Mouse (Mus musculus): ENCODE measurements around the gene Prg3. TPM values are rescaled to one million over a fixed set of nuclear protein-coding genes. Genes with fewer than 3 reads are reported as not detected.

The Prg3 gene
- polyA plus RNA-seq, 1 experiment from 2014 or later, result not detected

GRCm38 (mm10) chr2:85022043-85022442 lies 34.0 kb downstream of the Prg3 start:
- Histone ChIP-seq H3K27me3 (no peaks in the 10 kb centered on the region), H3K27ac (no peak overlapping the region), H3K4me3 (no peak overlapping the region), H3K9ac (no peak overlapping the region), H3K36me3 (no peaks in the 10 kb centered on the region), H3K9me3 (no peaks in the 10 kb centered on the region), H3K4me2 (replicated peaks) (no peak overlapping the region), H3K4me1 (no peaks in the 10 kb centered on the region)
- WGBS, result 14% methylated on average over 4 of the region's 4 CpGs
- no peak for ATAC-seq (ENCODE audit: insufficient number of reproducible peaks, insufficient read depth, low FRiP score, low TSS enrichment)

- H3K4me2 ChIP-seq (replicated peaks), result no peak overlapping the region
- no peak overlapping the region for H3K9ac ChIP-seq
- ATAC-seq (ENCODE audit: insufficient number of reproducible peaks, insufficient read depth, low FRiP score, low TSS enrichment), result no peak
- 81% methylated on average over 3 of the region's 3 CpGs for WGBS
- H3K4me1 ChIP-seq, result no peaks in the 10 kb centered on the region
- no peaks in the 10 kb centered on the region for H3K27me3 ChIP-seq
- H3K27ac ChIP-seq, result no peak overlapping the region
- H3K36me3 ChIP-seq, result no peaks in the 10 kb centered on the region
- no peak overlapping the region for H3K4me3 ChIP-seq
- H3K9me3 ChIP-seq, result no peaks in the 10 kb centered on the region
Measured at GRCm38 (mm10) chr2:85026178-85026577, 38.2 kb downstream of the Prg3 start.

DNA sequence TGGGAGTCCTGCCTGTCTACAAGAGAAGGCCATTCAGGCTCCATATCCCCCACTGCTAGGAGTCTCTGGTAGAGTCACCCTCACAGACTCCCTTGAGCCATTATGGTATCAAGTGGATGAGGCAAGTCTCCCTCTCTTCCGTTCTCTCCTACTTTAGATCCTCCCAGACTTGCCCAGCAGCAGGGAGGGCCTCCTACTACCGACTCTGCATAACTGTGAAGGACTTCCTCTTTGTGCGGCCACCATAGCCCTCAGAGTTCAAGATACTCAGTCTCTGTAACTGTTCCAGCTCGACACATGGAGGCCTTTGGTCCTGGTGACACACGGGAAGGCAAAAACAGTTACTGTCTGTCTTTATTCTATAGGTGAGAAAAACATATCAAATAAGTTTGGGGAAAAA lies 39.3 kb downstream of the Prg3 start:
- Histone ChIP-seq H3K36me3 (no peaks in the 10 kb centered on the region), H3K9me3 (no peaks in the 10 kb centered on the region), H3K4me2 (replicated peaks) (no peak overlapping the region), H3K4me1 (no peaks in the 10 kb centered on the region), H3K27me3 (no peaks in the 10 kb centered on the region), H3K9ac (no peak overlapping the region), H3K4me3 (no peak overlapping the region), H3K27ac (no peak overlapping the region)
- no peak for ATAC-seq (ENCODE audit: insufficient number of reproducible peaks, insufficient read depth, low FRiP score, low TSS enrichment)
- 75% methylated on average over 5 of the region's 5 CpGs for WGBS

DNA sequence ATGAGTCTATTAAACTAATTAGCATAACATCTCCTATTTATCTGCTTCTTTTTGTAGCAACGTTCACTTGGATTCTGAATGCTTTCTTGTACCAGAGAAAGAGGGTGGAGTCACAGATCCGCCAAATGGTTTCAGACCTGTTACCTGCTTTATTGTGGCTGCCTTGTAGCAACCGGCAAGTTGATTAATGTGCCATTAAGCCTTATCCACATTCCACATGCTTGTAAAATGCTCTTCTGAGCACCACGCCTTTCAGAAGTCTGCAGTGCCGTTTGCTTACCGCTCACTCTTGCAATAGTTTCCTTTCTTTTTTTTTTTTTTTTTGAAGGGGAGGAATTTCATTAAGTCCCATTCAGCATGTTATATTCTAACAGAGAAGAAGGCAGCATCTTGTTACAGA lies 41.9 kb downstream of the Prg3 start:
- Histone ChIP-seq H3K4me1 (no peaks in the 10 kb centered on the region), H3K27me3 (no peaks in the 10 kb centered on the region), H3K36me3 (no peaks in the 10 kb centered on the region), H3K9me3 (no peaks in the 10 kb centered on the region), H3K4me3 (no peak overlapping the region), H3K27ac (no peak overlapping the region), H3K4me2 (replicated peaks) (no peak overlapping the region), H3K9ac (no peak overlapping the region)
- no peak for ATAC-seq (ENCODE audit: insufficient number of reproducible peaks, insufficient read depth, low FRiP score, low TSS enrichment)
- WGBS, result 74% methylated on average over 6 of the region's 6 CpGs

DNA sequence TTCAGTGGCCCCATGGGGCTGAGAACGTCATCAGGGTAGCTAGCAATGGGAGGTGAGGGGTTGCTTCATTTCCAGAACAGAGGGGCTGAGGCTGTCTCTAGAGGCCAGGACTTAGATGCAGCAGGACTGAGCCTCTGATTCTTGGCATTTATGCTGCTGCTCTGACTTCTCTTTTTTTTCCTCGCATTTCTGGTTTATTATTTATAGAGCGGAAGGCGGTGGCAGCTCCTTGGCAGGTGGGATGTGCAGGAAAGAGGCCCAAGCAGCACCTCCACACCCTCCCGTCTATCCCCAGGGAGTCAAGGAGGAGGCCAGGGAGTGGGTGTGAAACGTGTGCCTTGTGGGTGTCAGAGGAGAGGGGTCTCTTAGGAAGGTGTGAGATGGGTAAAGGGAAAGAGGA lies 43.0 kb downstream of the Prg3 start:
- Histone ChIP-seq H3K4me3 (no peak overlapping the region), H3K9me3 (no peaks in the 10 kb centered on the region), H3K36me3 (no peaks in the 10 kb centered on the region), H3K9ac (no peak overlapping the region), H3K4me2 (replicated peaks) (no peak overlapping the region), H3K27me3 (no peaks in the 10 kb centered on the region), H3K27ac (no peak overlapping the region), H3K4me1 (no peaks in the 10 kb centered on the region)
- 68% methylated on average over 6 of the region's 6 CpGs for WGBS
- no peak for ATAC-seq (ENCODE audit: insufficient number of reproducible peaks, insufficient read depth, low FRiP score, low TSS enrichment)

- H3K27me3 ChIP-seq, result no peaks in the 10 kb centered on the region
- H3K4me2 ChIP-seq (replicated peaks), result no peak overlapping the region
- ATAC-seq (ENCODE audit: insufficient number of reproducible peaks, insufficient read depth, low FRiP score, low TSS enrichment), result no peak
- no peaks in the 10 kb centered on the region for H3K36me3 ChIP-seq
- peaks cover 3% of the 10 kb centered on the region for H3K4me1 ChIP-seq
- H3K4me3 ChIP-seq, result no peak overlapping the region
- no peak overlapping the region for H3K27ac ChIP-seq
- H3K9me3 ChIP-seq, result no peaks in the 10 kb centered on the region
- H3K9ac ChIP-seq, result no peak overlapping the region
- WGBS, result 79% methylated on average over 2 of the region's 2 CpGs
Measured at GRCm38 (mm10) chr2:85033121-85033520, 45.1 kb downstream of the Prg3 start.

- H3K4me3 ChIP-seq, result no peak overlapping the region
- no peak overlapping the region for H3K27ac ChIP-seq
- H3K9ac ChIP-seq, result no peak overlapping the region
- no peaks in the 10 kb centered on the region for H3K9me3 ChIP-seq
- H3K4me1 ChIP-seq, result peaks cover 9% of the 10 kb centered on the region
- no peak overlapping the region for H3K4me2 ChIP-seq (replicated peaks)
- no peaks in the 10 kb centered on the region for H3K27me3 ChIP-seq
- H3K36me3 ChIP-seq, result 0 out of 2 replicates have a peak, but pooled peaks cover under 1% of the 10 kb centered on the region
- ATAC-seq (ENCODE audit: insufficient number of reproducible peaks, insufficient read depth, low FRiP score, low TSS enrichment), result no peak
- 84% methylated on average over 7 of the region's 7 CpGs for WGBS
Measured at GRCm38 (mm10) chr2:85034169-85034568, 46.2 kb downstream of the Prg3 start.

DNA sequence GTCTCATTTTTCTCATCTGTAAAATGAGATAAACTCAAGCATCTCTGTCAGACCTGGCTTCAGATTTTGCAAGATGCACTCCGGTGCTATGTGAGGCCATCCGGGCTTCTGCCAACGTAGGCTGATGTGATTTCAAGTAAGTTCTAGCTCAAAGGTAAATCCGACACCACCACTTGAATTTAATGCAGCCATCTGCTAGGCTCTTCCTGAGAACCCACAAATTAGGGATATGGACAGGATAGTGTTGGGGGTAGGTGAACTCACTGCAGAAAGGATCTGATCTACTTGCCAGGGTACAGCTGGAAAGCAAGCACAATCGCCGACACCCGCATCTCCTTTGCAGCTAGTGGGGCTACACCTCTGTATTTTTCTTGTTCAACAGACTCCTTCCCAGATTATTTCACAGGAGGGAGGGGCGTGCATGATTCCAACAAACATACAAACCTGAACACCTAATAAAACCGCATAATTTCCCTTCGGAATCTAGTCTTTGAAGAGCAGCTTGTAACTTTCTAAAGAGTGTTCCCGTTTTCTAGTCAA lies 48.6 kb downstream of the Prg3 start:
- H3K4me3 ChIP-seq, result peak overlapping the region; percentile 82
- H3K27ac ChIP-seq, result peak overlapping the region; percentile 90
- H3K27me3 ChIP-seq, result no peaks in the 10 kb centered on the region
- peak; percentile 14; the same call in 1 of the 2 replicates for ATAC-seq (ENCODE audit: insufficient number of reproducible peaks, insufficient read depth, low FRiP score, low TSS enrichment)
- peak overlapping the region; percentile 69 for H3K4me2 ChIP-seq (replicated peaks)
- H3K36me3 ChIP-seq, result peaks cover 24% of the 10 kb centered on the region
- H3K4me1 ChIP-seq, result peaks cover 11% of the 10 kb centered on the region
- H3K9ac ChIP-seq, result peak overlapping the region; percentile 94
- no peaks in the 10 kb centered on the region for H3K9me3 ChIP-seq
- 6% methylated on average over 11 of the region's 11 CpGs for WGBS

DNA sequence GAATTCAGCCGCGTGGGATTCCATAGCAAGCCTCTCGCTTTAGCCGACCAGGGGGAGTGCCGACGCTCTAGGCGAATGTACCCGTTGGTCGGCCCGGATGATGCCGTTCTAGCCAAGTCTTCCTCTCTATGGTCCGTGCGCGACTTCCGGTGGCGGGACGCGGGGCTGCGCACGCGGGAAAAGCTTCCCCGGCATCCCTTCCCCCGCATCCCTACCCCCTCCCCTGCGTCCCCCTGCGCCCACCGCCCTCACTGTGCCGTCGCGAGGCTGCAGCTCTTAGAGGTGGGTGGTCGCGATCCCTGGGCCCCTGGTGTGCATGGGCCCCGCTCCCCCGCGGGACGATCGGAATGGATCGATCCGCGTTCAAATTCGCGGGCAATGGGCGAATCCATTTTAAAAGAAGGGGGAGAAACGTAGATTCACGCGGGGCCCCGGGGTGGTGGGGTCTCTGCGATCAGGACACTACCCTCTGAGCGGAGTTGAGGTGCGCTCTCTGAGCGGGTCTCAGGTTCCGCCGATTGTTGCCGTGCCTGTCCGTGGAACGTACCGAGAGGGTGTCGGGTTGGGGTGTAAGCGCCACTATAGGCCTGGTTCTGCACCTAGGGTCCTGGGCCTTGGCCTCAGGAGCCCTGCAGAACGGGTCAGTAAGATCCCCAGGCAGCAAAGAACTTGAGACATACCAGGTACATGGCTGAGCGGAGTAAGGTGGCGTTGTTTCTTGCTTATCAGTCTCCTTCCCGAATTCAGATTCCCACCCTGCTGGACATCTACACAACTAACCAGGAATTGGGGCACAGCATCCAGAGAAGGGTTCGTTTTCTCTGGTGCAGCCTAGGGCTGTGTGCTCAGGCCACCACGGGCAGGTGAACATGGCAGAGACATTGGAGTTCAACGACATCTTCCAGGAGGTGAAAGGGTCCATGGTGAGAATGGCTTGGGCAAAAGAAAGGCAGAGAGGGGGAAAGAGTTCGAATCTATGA lies 49.3 kb downstream of the Prg3 start, which contains the start of the genes Ssrp1 and P2rx3:
Gene Ssrp1, plus strand, starts transcription at position 188 of the 980 bp plus-strand sequence.
Gene P2rx3, minus strand, starts transcription at position 416 of the 980 bp plus-strand sequence.
- H3K9me3 ChIP-seq, result no peaks in the 10 kb centered on the region
- ATAC-seq (ENCODE audit: insufficient number of reproducible peaks, insufficient read depth, low FRiP score, low TSS enrichment), result peak; percentile 94
- H3K36me3 ChIP-seq, result peaks cover 32% of the 10 kb centered on the region
- H3K9ac ChIP-seq, result peak within 1 kb of the TSS; percentile 94
- peaks cover 11% of the 10 kb centered on the region for H3K4me1 ChIP-seq
- H3K27ac ChIP-seq, result peak within 1 kb of the TSS; percentile 90
- under 1% methylated on average over 66 of the region's 66 CpGs for WGBS
- H3K4me2 ChIP-seq (replicated peaks), result peak within 1 kb of the TSS; percentile 69
- H3K4me3 ChIP-seq, result peak within 1 kb of the TSS; percentile 82
- H3K27me3 ChIP-seq, result no peaks in the 10 kb centered on the region

GRCm38 (mm10) chr2:85038336-85038735 lies 50.3 kb downstream of the Prg3 start:
- Histone ChIP-seq H3K9ac (peak overlapping the region; percentile 94), H3K4me3 (peak overlapping the region; percentile 82), H3K4me1 (peaks cover 11% of the 10 kb centered on the region), H3K4me2 (replicated peaks) (peak overlapping the region; percentile 69), H3K27me3 (no peaks in the 10 kb centered on the region), H3K36me3 (peaks cover 42% of the 10 kb centered on the region), H3K9me3 (no peaks in the 10 kb centered on the region), H3K27ac (peak overlapping the region; percentile 90; the same call in 1 of the 2 replicates)
- whole genome bisulfite sequencing, result 82% methylated on average over 13 of the region's 13 CpGs
- no peak for ATAC-seq (ENCODE audit: insufficient number of reproducible peaks, insufficient read depth, low FRiP score, low TSS enrichment)
